Mouse (Mus musculus) liver, embryonic 11.5 days (tissue): Measurements from ENCODE around the gene Galnt10. TPM values are rescaled to one million over a fixed set of nuclear protein-coding genes. Genes with fewer than 3 reads are reported as not detected.
A peak's percentile ranks its signal among the peaks of the same experiment; 100 is the strongest.

ENCODE experiments used
- ATAC-seq: fragments of 200-750 bp; cut with Nextera tagmentation; replicated peaks from 2 replicates; pipeline ENCODE4 v1.8.0; 2017; ENCODE audit warnings: moderate number of reproducible peaks, mild to moderate bottlenecking, moderate TSS enrichment, moderate library complexity; ENCODE audit not compliant: low FRiP score
- DNase-seq: peaks from one replicate; pipeline ENCODE4 v3.0.0-alpha.2; 2017; ENCODE audit warnings: low spot score
- H3K27ac ChIP-seq: fragments of 300-500 bp; sonication (generic); 2 replicates; pipeline ENCODE4 v1.5.1; 2014; ENCODE audit warnings: mild to moderate bottlenecking, low read depth, low read length, control low read depth
- H3K27me3 ChIP-seq: fragments of 300-500 bp; sonication (generic); replicated peaks from 2 replicates; pipeline ENCODE4 v1.6.1; 2014; ENCODE audit warnings: low read length, mixed read lengths; ENCODE audit not compliant: control insufficient read depth, insufficient read depth
- H3K36me3 ChIP-seq: fragments of 300-500 bp; sonication (generic); 2 replicates; pipeline ENCODE4 v1.6.1; 2014; ENCODE audit warnings: mild to moderate bottlenecking, low read length, moderate library complexity, mixed read lengths; ENCODE audit not compliant: control insufficient read depth, insufficient read depth
- H3K4me1 ChIP-seq: fragments of 300-500 bp; sonication (generic); replicated peaks from 2 replicates; pipeline ENCODE4 v1.6.1; 2014; ENCODE audit warnings: low read length, mixed read lengths; ENCODE audit not compliant: control insufficient read depth, insufficient read depth
- H3K4me2 ChIP-seq: fragments of 300-500 bp; sonication (generic); 2 replicates; pipeline ENCODE4 v1.6.1; 2014; ENCODE audit warnings: mild to moderate bottlenecking, control low read depth, moderate library complexity
- H3K4me3 ChIP-seq: fragments of 300-500 bp; sonication (generic); 2 replicates; pipeline ENCODE4 v1.5.1; 2014; ENCODE audit warnings: low read depth, low read length, control low read depth
- H3K9ac ChIP-seq: fragments of 300-500 bp; sonication (generic); 2 replicates; pipeline ENCODE4 v1.6.1; 2014; ENCODE audit warnings: low read depth, low read length, control low read depth
- H3K9me3 ChIP-seq: fragments of 300-500 bp; sonication (generic); 2 replicates; pipeline ENCODE4 v1.6.1; 2016; ENCODE audit warnings: low read length, inconsistent platforms, mixed read lengths; ENCODE audit not compliant: control insufficient read depth
- WGBS: fragments of 180-500 bp; shearing (Covaris S2); extraction: QIAGEN DNeasy Blood & Tissue Kit; methylation state at CpG from one replicate; pipeline ENCODE4 v1.1.7; 2014; 5-methylcytosine and 5-hydroxymethylcytosine counted together
- polyA plus RNA-seq: library from polyadenylated mRNA; unstranded; fragments of >200 nt; fragmentation: Nextera tagmentation; extraction: Ambion mirVana; gene quantifications from 2 replicates; pipeline ENCODE4 v1.2.1, GENCODE M21; 2014

Galnt10 gene
- polyA plus RNA-seq, 1 experiment from 2014 or later, result 17.5 TPM

GRCm38 (mm10) chr11:57776546-57776945, 131.3 kb downstream of the Galnt10 start:
- Histone ChIP-seq H3K27ac (no peak overlapping the region), H3K4me3 (no peak overlapping the region), H3K27me3 (no peaks in the 10 kb centered on the region), H3K9ac (no peak overlapping the region), H3K4me2 (no peak overlapping the region), H3K36me3 (no peaks in the 10 kb centered on the region), H3K4me1 (peaks cover 3% of the 10 kb centered on the region; the same call in 1 of the 2 replicates), H3K9me3 (no peaks in the 10 kb centered on the region)
- WGBS, result 90% methylated on average over 3 of the region's 3 CpGs
- DNase-seq (no peak), ATAC-seq (no peak)

- ATAC-seq, result peak; percentile 32; the same call in 1 of the 2 replicates
These were observed 133.1 kb downstream of the Galnt10 start for GRCm38 (mm10) chr11:57778349-57778748.

DNA sequence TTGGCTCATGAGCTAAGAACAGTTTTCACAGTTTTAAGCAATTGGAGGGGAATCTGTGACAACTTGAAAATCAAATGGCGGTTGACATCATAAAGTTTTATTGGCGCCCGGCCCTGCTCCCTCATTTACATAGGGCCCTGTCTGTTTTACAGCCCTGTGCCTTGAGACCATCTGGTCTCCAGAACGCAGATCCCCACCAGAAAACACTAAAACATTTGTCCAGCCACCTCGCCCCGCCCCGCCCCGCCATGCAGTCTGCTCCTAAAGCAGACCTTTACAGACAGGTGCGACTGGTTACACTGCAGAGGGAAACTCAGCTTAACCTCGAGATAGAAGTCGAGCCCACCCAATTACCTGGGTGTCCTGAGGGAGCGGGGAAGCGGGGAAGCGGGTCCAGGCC, 134.6 kb downstream of the Galnt10 start:
- H3K36me3 ChIP-seq, result no peaks in the 10 kb centered on the region; the same call in 1 of the 2 replicates
- DNase-seq (no peak), ATAC-seq (no peak)
- no peaks in the 10 kb centered on the region for H3K27me3 ChIP-seq
- no peaks in the 10 kb centered on the region for H3K9me3 ChIP-seq
- H3K4me3 ChIP-seq, result no peak overlapping the region
- no peak overlapping the region for H3K27ac ChIP-seq
- H3K4me2 ChIP-seq, result no peak overlapping the region
- H3K9ac ChIP-seq, result no peak overlapping the region
- WGBS, result 87% methylated on average over 14 of the region's 14 CpGs
- H3K4me1 ChIP-seq, result peaks cover 3% of the 10 kb centered on the region; the same call in 1 of the 2 replicates

More at GRCm38 (mm10) chr11:57778349-57778748, 133.1 kb downstream of the Galnt10 start:
- WGBS, result 18% methylated on average over 5 of the region's 5 CpGs
- Histone ChIP-seq H3K9me3 (no peaks in the 10 kb centered on the region), H3K4me2 (no peak overlapping the region), H3K36me3 (no peaks in the 10 kb centered on the region; the same call in 1 of the 2 replicates), H3K9ac (no peak overlapping the region), H3K4me3 (no peak overlapping the region), H3K27ac (no peak overlapping the region), H3K4me1 (peaks cover 3% of the 10 kb centered on the region; the same call in 1 of the 2 replicates), H3K27me3 (no peaks in the 10 kb centered on the region)
- peak; percentile 60 for DNase-seq

- no peaks in the 10 kb centered on the region for H3K27me3 ChIP-seq
- ATAC-seq (no peak), DNase-seq (no peak)
- H3K4me2 ChIP-seq, result no peak overlapping the region
- H3K27ac ChIP-seq, result no peak overlapping the region
- 60% methylated on average over 18 of the region's 18 CpGs for WGBS
- no peak overlapping the region for H3K4me3 ChIP-seq
- no peaks in the 10 kb centered on the region; the same call in 1 of the 2 replicates for H3K36me3 ChIP-seq
- H3K4me1 ChIP-seq, result no peaks in the 10 kb centered on the region
- no peak overlapping the region for H3K9ac ChIP-seq
- H3K9me3 ChIP-seq, result no peaks in the 10 kb centered on the region
These were observed 141.6 kb downstream of the Galnt10 start for GRCm38 (mm10) chr11:57786616-57787418.

GRCm38 (mm10) chr11:57787913-57788312, 142.7 kb downstream of the Galnt10 start:
- H3K27me3 ChIP-seq, result no peaks in the 10 kb centered on the region
- no peaks in the 10 kb centered on the region for H3K36me3 ChIP-seq
- H3K4me3 ChIP-seq, result no peak overlapping the region
- ATAC-seq (no peak), DNase-seq (no peak)
- no peak overlapping the region for H3K9ac ChIP-seq
- 28% methylated on average over 3 of the region's 3 CpGs for WGBS
- no peak overlapping the region for H3K4me2 ChIP-seq
- H3K9me3 ChIP-seq, result no peaks in the 10 kb centered on the region
- no peak overlapping the region for H3K27ac ChIP-seq
- H3K4me1 ChIP-seq, result no peaks in the 10 kb centered on the region

DNA sequence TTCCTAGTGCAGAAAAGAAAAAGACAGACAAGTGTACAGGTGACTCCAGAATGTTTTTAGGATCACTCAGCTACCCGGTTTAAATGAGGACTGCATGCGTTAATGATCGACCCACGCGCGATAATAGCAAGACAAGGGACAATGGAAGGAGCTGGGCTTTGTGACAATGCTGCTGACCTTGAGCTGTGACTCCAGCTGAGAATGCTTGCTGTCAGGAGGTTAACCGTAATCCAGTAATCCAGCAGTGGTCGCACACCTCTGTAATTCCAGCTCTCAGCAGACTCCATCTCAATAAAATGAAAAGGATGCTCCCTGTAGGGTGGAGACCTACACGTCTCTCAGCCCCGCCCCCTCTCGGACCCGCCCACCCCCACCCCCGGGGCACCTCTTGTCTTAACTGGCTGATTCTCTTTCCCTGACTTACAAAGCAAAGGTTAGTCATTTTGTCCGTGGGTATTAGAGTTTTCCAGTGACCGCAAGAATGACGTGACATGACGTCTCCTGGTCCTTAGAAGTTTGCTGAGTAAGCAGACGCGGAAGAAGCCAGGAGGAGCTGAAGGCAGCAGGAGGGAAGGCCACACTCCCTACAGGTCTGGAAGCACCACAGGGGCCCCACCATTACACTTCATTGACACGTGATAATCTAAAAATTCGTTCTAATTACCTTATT, 145.8 kb downstream of the Galnt10 start:
- Histone ChIP-seq H3K4me1 (no peaks in the 10 kb centered on the region), H3K9ac (no peak overlapping the region), H3K9me3 (no peaks in the 10 kb centered on the region), H3K27me3 (no peaks in the 10 kb centered on the region), H3K4me3 (0 out of 2 replicates have a peak overlapping the region, but pooled peaks have one; percentile 5), H3K4me2 (peak overlapping the region; percentile 41), H3K27ac (no peak overlapping the region), H3K36me3 (no peaks in the 10 kb centered on the region)
- 0 out of 2 replicates have a peak, but pooled peaks have one; percentile 47 for ATAC-seq
- 29% methylated on average over 21 of the region's 21 CpGs for WGBS
- no peak for DNase-seq

- DNase-seq, result no peak
- 61% methylated on average over 6 of the region's 6 CpGs for WGBS
- no peak overlapping the region for H3K4me3 ChIP-seq
- no peak overlapping the region for H3K27ac ChIP-seq
- no peaks in the 10 kb centered on the region for H3K36me3 ChIP-seq
- no peak overlapping the region for H3K9ac ChIP-seq
- H3K4me1 ChIP-seq, result no peaks in the 10 kb centered on the region
- no peaks in the 10 kb centered on the region for H3K9me3 ChIP-seq
- H3K4me2 ChIP-seq, result no peak overlapping the region
- no peak for ATAC-seq
- H3K27me3 ChIP-seq, result no peaks in the 10 kb centered on the region
These were observed 149.8 kb downstream of the Galnt10 start for GRCm38 (mm10) chr11:57795086-57795485.

- H3K27ac ChIP-seq, result no peak overlapping the region
- no peaks in the 10 kb centered on the region for H3K36me3 ChIP-seq
- ATAC-seq (no peak), DNase-seq (no peak)
- 79% methylated on average over 8 of the region's 9 CpGs for WGBS
- no peak overlapping the region for H3K9ac ChIP-seq
- H3K9me3 ChIP-seq, result no peaks in the 10 kb centered on the region
- peaks cover 8% of the 10 kb centered on the region for H3K4me1 ChIP-seq
- no peak overlapping the region for H3K4me2 ChIP-seq
- no peaks in the 10 kb centered on the region; the same call in 1 of the 2 replicates for H3K27me3 ChIP-seq
- no peak overlapping the region for H3K4me3 ChIP-seq
These were observed 152.6 kb downstream of the Galnt10 start for GRCm38 (mm10) chr11:57797828-57798227.
